In genomic region chr17:31330622-31331021, GRCm38 (mm10) we compare ENCODE assay signal across 8 mouse cellular contexts. TPM values are rescaled to one million over a fixed set of nuclear protein-coding genes. Genes with fewer than 3 reads are reported as not detected.
A peak's percentile ranks its signal among the peaks of the same experiment; 100 is the strongest.
DNase-seq lines count a peak whose midpoint lies in the region; ATAC-seq and TF ChIP-seq lines count a peak whose summit lies in the region.

No protein-coding gene starts in this region.

- peaks cover 26% of the 10 kb centered on the region for H3K4me1 ChIP-seq in forebrain, embryonic 10.5 days
- H3K4me1 ChIP-seq in forebrain, embryonic 12.5 days = peaks cover 17% of the 10 kb centered on the region
- no peaks in the 10 kb centered on the region for H3K4me1 ChIP-seq in embryonic facial prominence, embryonic 11.5 days (ENCODE audit: control insufficient read depth, insufficient read depth, low read length)
- no peaks in the 10 kb centered on the region for H3K4me1 ChIP-seq in kidney, postnatal 0 days (replicated peaks; ENCODE audit: insufficient read depth, low read length)

- ATAC-seq in forebrain, embryonic 12.5 days (ENCODE audit: low FRiP score) = no peak
- ATAC-seq in embryonic facial prominence, embryonic 11.5 days (replicated peaks; ENCODE audit: insufficient number of reproducible peaks, low FRiP score, low TSS enrichment, low read depth) = no peak
- ATAC-seq in kidney, postnatal 0 days (replicated peaks; ENCODE audit: low FRiP score, low read depth) = peak; percentile 59; the same call in 1 of the 2 replicates

- 34% methylated on average over 4 of the region's 4 CpGs for WGBS in forebrain, embryonic 10.5 days
- 44% methylated on average over 4 of the region's 4 CpGs for WGBS in forebrain, embryonic 12.5 days
- 50% methylated on average over 4 of the region's 4 CpGs for WGBS in embryonic facial prominence, embryonic 11.5 days
- WGBS in kidney, postnatal 0 days = 25% methylated on average over 4 of the region's 4 CpGs

- peak; percentile 66 for DNase-seq in forebrain, embryonic 10.5 days (ENCODE audit: extremely low spot score, low spot score)
- peak; percentile 75 for DNase-seq in 416B (ENCODE audit: low read depth)
- peak; percentile 84 for DNase-seq in adrenal gland, postnatal 14 days
- peak; percentile 67 for DNase-seq in embryonic facial prominence, embryonic 11.5 days (ENCODE audit: low spot score)
- DNase-seq in kidney, postnatal 0 days (ENCODE audit: low spot score) = peak; percentile 88
- DNase-seq in lung, postnatal 14 days = peak; percentile 72
- DNase-seq in spleen, postnatal 36 days (ENCODE audit: low spot score in 2 of 2) = peak; percentile 18 to 25

- no peak overlapping the region; the same call in 1 of the 2 replicates for H3K27ac ChIP-seq in forebrain, embryonic 10.5 days
- H3K27ac ChIP-seq in forebrain, embryonic 12.5 days = no peak overlapping the region
- no peak overlapping the region for H3K27ac ChIP-seq in embryonic facial prominence, embryonic 11.5 days (replicated peaks; ENCODE audit: low read depth, low read length)
- H3K27ac ChIP-seq in kidney, postnatal 0 days = no peak overlapping the region

- H3K9me3 ChIP-seq in forebrain, embryonic 10.5 days = no peaks in the 10 kb centered on the region; the same call in 1 of the 2 replicates
- H3K9me3 ChIP-seq in forebrain, embryonic 12.5 days = no peaks in the 10 kb centered on the region
- no peaks in the 10 kb centered on the region for H3K9me3 ChIP-seq in embryonic facial prominence, embryonic 11.5 days (replicated peaks; ENCODE audit: control insufficient read depth, low read length)
- no peaks in the 10 kb centered on the region for H3K9me3 ChIP-seq in kidney, postnatal 0 days (replicated peaks; ENCODE audit: low read length)

- H3K36me3 ChIP-seq in forebrain, embryonic 10.5 days (replicated peaks) = no peaks in the 10 kb centered on the region
- no peaks in the 10 kb centered on the region for H3K36me3 ChIP-seq in forebrain, embryonic 12.5 days (replicated peaks)
- no peaks in the 10 kb centered on the region for H3K36me3 ChIP-seq in embryonic facial prominence, embryonic 11.5 days (replicated peaks; ENCODE audit: control insufficient read depth, insufficient read depth, low read depth, low read length)
- H3K36me3 ChIP-seq in kidney, postnatal 0 days (ENCODE audit: insufficient read depth, low read length) = no peaks in the 10 kb centered on the region

- no peaks in the 10 kb centered on the region for H3K27me3 ChIP-seq in forebrain, embryonic 10.5 days (ENCODE audit: poor library complexity, severe bottlenecking)
- H3K27me3 ChIP-seq in forebrain, embryonic 12.5 days = no peaks in the 10 kb centered on the region
- H3K27me3 ChIP-seq in embryonic facial prominence, embryonic 11.5 days (ENCODE audit: control insufficient read depth, insufficient read depth, low read length) = no peaks in the 10 kb centered on the region
- H3K27me3 ChIP-seq in kidney, postnatal 0 days (ENCODE audit: insufficient read depth, low read length) = no peaks in the 10 kb centered on the region

- TF ChIP-seq CTCF in kidney, postnatal 0 days (IDR thresholded peaks at IDR 0.05; ENCODE audit: low read depth) = peak; percentile 93

- no peak overlapping the region for H3K4me3 ChIP-seq in forebrain, embryonic 10.5 days
- no peak overlapping the region for H3K4me3 ChIP-seq in forebrain, embryonic 12.5 days (replicated peaks)
- H3K4me3 ChIP-seq in embryonic facial prominence, embryonic 11.5 days (ENCODE audit: low read depth, low read length) = no peak overlapping the region
- H3K4me3 ChIP-seq in kidney, postnatal 0 days (replicated peaks; ENCODE audit: low read depth, low read length) = no peak overlapping the region

- no peak overlapping the region for H3K4me2 ChIP-seq in forebrain, embryonic 12.5 days
- no peak overlapping the region for H3K4me2 ChIP-seq in embryonic facial prominence, embryonic 11.5 days (ENCODE audit: low read depth, low read length)
- H3K4me2 ChIP-seq in kidney, postnatal 0 days (ENCODE audit: low read length) = no peak overlapping the region

- H3K9ac ChIP-seq in forebrain, embryonic 12.5 days = no peak overlapping the region
- no peak overlapping the region for H3K9ac ChIP-seq in embryonic facial prominence, embryonic 11.5 days (replicated peaks; ENCODE audit: low read length)
- no peak overlapping the region for H3K9ac ChIP-seq in kidney, postnatal 0 days (ENCODE audit: low read depth, low read length)

RNA-seq across cellular contexts. Expression of gene Slc37a1, which starts 44.0 kb away (rescaled TPM):
- polyA plus RNA-seq in forebrain, embryonic 10.5 days (2016; fragmentation: Nextera tagmentation; extraction: Ambion mirVana) = 4.5 and 6.7 TPM in 2 replicates
- polyA plus RNA-seq in forebrain, embryonic 12.5 days (2016; fragmentation: Nextera tagmentation; extraction: Ambion mirVana) = 9.4 and 10.7 TPM in 2 replicates
- total RNA-seq in adrenal gland, postnatal 14 days (2021) = 6.7 and 13.3 TPM in 2 replicates
- polyA plus RNA-seq in embryonic facial prominence, embryonic 11.5 days (2014; fragmentation: Nextera tagmentation; extraction: Ambion mirVana) = 1.8 and 2.4 TPM in 2 replicates
- polyA plus RNA-seq in kidney, postnatal 0 days (2015; fragmentation: Nextera tagmentation; extraction: Ambion mirVana) = 2.8 and 3.9 TPM in 2 replicates

RNA-seq across cellular contexts. Expression of gene Rsph1, which starts 53.4 kb away (rescaled TPM):
- 3.5 and 4.3 TPM in 2 replicates for polyA plus RNA-seq in forebrain, embryonic 10.5 days (2016; fragmentation: Nextera tagmentation; extraction: Ambion mirVana)
- polyA plus RNA-seq in forebrain, embryonic 12.5 days (2016; fragmentation: Nextera tagmentation; extraction: Ambion mirVana) = 2.6 and 3.8 TPM in 2 replicates
- 6.4 and 6.7 TPM in 2 replicates for total RNA-seq in adrenal gland, postnatal 14 days (2021)
- 0.66 and 0.76 TPM in 2 replicates for polyA plus RNA-seq in embryonic facial prominence, embryonic 11.5 days (2014; fragmentation: Nextera tagmentation; extraction: Ambion mirVana)
- polyA plus RNA-seq in kidney, postnatal 0 days (2015; fragmentation: Nextera tagmentation; extraction: Ambion mirVana) = 1.3 and 2.2 TPM in 2 replicates

RNA-seq across cellular contexts. Expression of gene Pde9a, which starts 55.4 kb away (rescaled TPM):
- polyA plus RNA-seq in forebrain, embryonic 10.5 days (2016; fragmentation: Nextera tagmentation; extraction: Ambion mirVana) = 16.6 and 16.8 TPM in 2 replicates
- 34.7 and 36.7 TPM in 2 replicates for polyA plus RNA-seq in forebrain, embryonic 12.5 days (2016; fragmentation: Nextera tagmentation; extraction: Ambion mirVana)
- 5.2 and 8.5 TPM in 2 replicates for total RNA-seq in adrenal gland, postnatal 14 days (2021)
- polyA plus RNA-seq in embryonic facial prominence, embryonic 11.5 days (2014; fragmentation: Nextera tagmentation; extraction: Ambion mirVana) = 25.7 and 26.6 TPM in 2 replicates
- polyA plus RNA-seq in kidney, postnatal 0 days (2015; fragmentation: Nextera tagmentation; extraction: Ambion mirVana) = 31.9 and 36.8 TPM in 2 replicates

Comparison
In these comparisons a context has a peak if more than half of its experiments do, and no peak if none do; other contexts are left out.
1. DNase-seq: peak in every context shown above with its lines; median percentile 88 in kidney, postnatal 0 days; 84 in adrenal gland, postnatal 14 days; 75 in 416B; 72 in lung, postnatal 14 days; 67 in embryonic facial prominence, embryonic 11.5 days; 66 in forebrain, embryonic 10.5 days; 22 in spleen, postnatal 36 days.